Mouse (Mus musculus): ENCODE data around the gene Btn2a2. TPM values are rescaled to one million over a fixed set of nuclear protein-coding genes. Genes with fewer than 3 reads are reported as not detected.

Btn2a2 gene
- polyA plus RNA-seq, 1 experiment from 2014 or later = 0.87 TPM

DNA sequence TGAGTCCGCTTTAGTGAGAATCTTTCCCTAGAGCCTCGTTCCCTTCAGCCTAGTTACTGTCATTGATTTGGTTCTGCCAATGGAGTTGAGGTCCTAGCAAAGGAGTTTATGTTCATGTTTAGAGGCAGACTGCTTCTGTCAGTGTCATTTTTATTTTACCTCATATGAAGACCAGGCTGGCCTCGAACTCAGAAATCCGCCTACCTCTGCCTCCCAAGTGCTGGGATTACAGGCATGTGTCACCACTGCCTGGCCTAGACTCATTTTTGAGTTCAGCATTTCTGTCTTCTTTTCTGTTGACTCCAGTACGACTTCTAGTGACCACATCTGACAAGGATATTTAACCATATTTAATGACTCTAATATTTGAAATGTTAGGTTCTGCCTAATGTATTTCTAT, 26.6 kb upstream of the Btn2a2 start:
- peaks cover 5% of the 10 kb centered on the region; the same call in 1 of the 2 replicates for H3K4me1 ChIP-seq (ENCODE audit: control insufficient read depth, insufficient read depth, low read length)
- ATAC-seq (ENCODE audit: low FRiP score, low TSS enrichment) = no peak
- WGBS = 80% methylated on average over 5 of the region's 5 CpGs

GRCm38 (mm10) chr13:23513517-23513916, 24.9 kb upstream of the Btn2a2 start:
- H3K4me3 ChIP-seq (ENCODE audit: low read length) = no peak overlapping the region
- WGBS = 82% methylated on average over 1 of the region's 1 CpGs
- no peak for ATAC-seq (ENCODE audit: low FRiP score, low TSS enrichment)

More for the DNA sequence above, 26.6 kb upstream of the Btn2a2 start:
- Histone ChIP-seq H3K9ac (ENCODE audit: low read depth, low read length) (no peak overlapping the region), H3K27ac (ENCODE audit: low read depth, low read length) (no peak overlapping the region), H3K4me2 (replicated peaks; ENCODE audit: low read depth, low read length) (no peak overlapping the region), H3K9me3 (ENCODE audit: control insufficient read depth, low read length) (no peaks in the 10 kb centered on the region), H3K27me3 (ENCODE audit: control insufficient read depth, insufficient read depth, low read length) (no peaks in the 10 kb centered on the region), H3K4me3 (ENCODE audit: low read length) (no peak overlapping the region), H3K36me3 (ENCODE audit: control insufficient read depth, insufficient read depth, low read length) (no peaks in the 10 kb centered on the region)

DNA sequence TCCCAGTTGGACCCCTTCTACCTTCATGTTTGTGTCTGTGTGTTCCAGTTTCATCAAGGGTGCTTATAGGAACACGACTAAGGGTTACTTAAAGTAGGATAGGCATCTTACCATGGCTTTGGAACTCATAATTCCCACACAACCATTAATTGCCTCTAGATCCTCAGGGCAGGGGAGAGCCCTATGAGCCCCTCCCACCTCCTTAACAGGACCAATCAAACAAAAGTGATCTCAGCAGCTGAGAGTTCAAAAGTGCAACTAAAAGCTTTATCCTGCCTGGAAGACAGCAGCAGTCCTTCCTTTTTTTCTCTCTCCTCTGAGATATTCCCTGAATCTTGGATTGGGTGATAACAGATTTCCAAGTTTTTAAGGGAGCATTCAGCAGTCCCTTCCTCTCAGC, 21.5 kb upstream of the Btn2a2 start:
- Histone ChIP-seq H3K27ac (ENCODE audit: low read depth, low read length) (no peak overlapping the region), H3K4me2 (replicated peaks; ENCODE audit: low read depth, low read length) (no peak overlapping the region)

More at GRCm38 (mm10) chr13:23513517-23513916, 24.9 kb upstream of the Btn2a2 start:
- no peaks in the 10 kb centered on the region for H3K27me3 ChIP-seq (ENCODE audit: control insufficient read depth, insufficient read depth, low read length)
- no peak overlapping the region for H3K27ac ChIP-seq (ENCODE audit: low read depth, low read length)
- no peak overlapping the region for H3K4me2 ChIP-seq (replicated peaks; ENCODE audit: low read depth, low read length)
- no peaks in the 10 kb centered on the region for H3K9me3 ChIP-seq (ENCODE audit: control insufficient read depth, low read length)
- no peaks in the 10 kb centered on the region for H3K36me3 ChIP-seq (ENCODE audit: control insufficient read depth, insufficient read depth, low read length)
- H3K4me1 ChIP-seq (ENCODE audit: control insufficient read depth, insufficient read depth, low read length) = peaks cover 7% of the 10 kb centered on the region; the same call in 1 of the 2 replicates
- H3K9ac ChIP-seq (ENCODE audit: low read depth, low read length) = no peak overlapping the region

GRCm38 (mm10) chr13:23506819-23507515, 18.3 kb upstream of the Btn2a2 start:
- Histone ChIP-seq H3K9ac (ENCODE audit: low read depth, low read length) (no peak overlapping the region), H3K27me3 (ENCODE audit: control insufficient read depth, insufficient read depth, low read length) (no peaks in the 10 kb centered on the region), H3K4me1 (ENCODE audit: control insufficient read depth, insufficient read depth, low read length) (peaks cover 18% of the 10 kb centered on the region), H3K27ac (ENCODE audit: low read depth, low read length) (no peak overlapping the region), H3K4me2 (replicated peaks; ENCODE audit: low read depth, low read length) (peak overlapping the region; percentile 21), H3K4me3 (ENCODE audit: low read length) (peak overlapping the region; percentile 14; the same call in 1 of the 2 replicates), H3K9me3 (ENCODE audit: control insufficient read depth, low read length) (no peaks in the 10 kb centered on the region), H3K36me3 (ENCODE audit: control insufficient read depth, insufficient read depth, low read length) (no peaks in the 10 kb centered on the region)
- 18% methylated on average over 14 of the region's 14 CpGs for WGBS
- peak; percentile 50; the same call in 1 of the 2 replicates for ATAC-seq (ENCODE audit: low FRiP score, low TSS enrichment)

More for the DNA sequence above, 21.5 kb upstream of the Btn2a2 start:
- Histone ChIP-seq H3K36me3 (ENCODE audit: control insufficient read depth, insufficient read depth, low read length) (no peaks in the 10 kb centered on the region), H3K9me3 (ENCODE audit: control insufficient read depth, low read length) (no peaks in the 10 kb centered on the region), H3K4me1 (ENCODE audit: control insufficient read depth, insufficient read depth, low read length) (peaks cover 14% of the 10 kb centered on the region), H3K27me3 (ENCODE audit: control insufficient read depth, insufficient read depth, low read length) (no peaks in the 10 kb centered on the region), H3K4me3 (ENCODE audit: low read length) (no peak overlapping the region), H3K9ac (ENCODE audit: low read depth, low read length) (no peak overlapping the region)
- no peak for ATAC-seq (ENCODE audit: low FRiP score, low TSS enrichment)
- WGBS = 22% methylated on average over 1 of the region's 1 CpGs

DNA sequence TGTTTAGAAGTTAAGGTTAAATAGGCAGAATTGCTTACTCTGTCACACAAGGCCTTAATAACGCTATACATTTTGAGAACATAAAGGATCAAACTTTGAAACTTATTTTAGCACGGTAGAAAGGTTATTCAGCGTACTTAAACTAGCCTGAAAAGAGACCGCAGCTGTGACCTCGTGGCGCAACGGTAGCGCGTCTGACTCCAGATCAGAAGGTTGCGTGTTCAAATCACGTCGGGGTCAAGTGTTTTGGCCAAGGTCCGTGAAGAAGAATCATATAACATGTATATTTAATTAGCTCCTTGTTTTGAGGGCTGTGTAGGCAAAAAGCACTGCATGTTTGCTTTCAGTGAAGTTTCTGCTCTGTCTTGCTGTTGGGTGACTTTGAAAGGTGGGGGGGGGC, 17.7 kb upstream of the Btn2a2 start:
- Histone ChIP-seq H3K9me3 (ENCODE audit: control insufficient read depth, low read length) (no peaks in the 10 kb centered on the region), H3K9ac (ENCODE audit: low read depth, low read length) (no peak overlapping the region), H3K27ac (ENCODE audit: low read depth, low read length) (no peak overlapping the region), H3K4me1 (ENCODE audit: control insufficient read depth, insufficient read depth, low read length) (peaks cover 23% of the 10 kb centered on the region), H3K4me2 (replicated peaks; ENCODE audit: low read depth, low read length) (peak overlapping the region; percentile 52), H3K27me3 (ENCODE audit: control insufficient read depth, insufficient read depth, low read length) (no peaks in the 10 kb centered on the region), H3K4me3 (ENCODE audit: low read length) (peak overlapping the region; percentile 31), H3K36me3 (ENCODE audit: control insufficient read depth, insufficient read depth, low read length) (no peaks in the 10 kb centered on the region)
- no peak for ATAC-seq (ENCODE audit: low FRiP score, low TSS enrichment)
- WGBS = 6% methylated on average over 13 of the region's 13 CpGs

DNA sequence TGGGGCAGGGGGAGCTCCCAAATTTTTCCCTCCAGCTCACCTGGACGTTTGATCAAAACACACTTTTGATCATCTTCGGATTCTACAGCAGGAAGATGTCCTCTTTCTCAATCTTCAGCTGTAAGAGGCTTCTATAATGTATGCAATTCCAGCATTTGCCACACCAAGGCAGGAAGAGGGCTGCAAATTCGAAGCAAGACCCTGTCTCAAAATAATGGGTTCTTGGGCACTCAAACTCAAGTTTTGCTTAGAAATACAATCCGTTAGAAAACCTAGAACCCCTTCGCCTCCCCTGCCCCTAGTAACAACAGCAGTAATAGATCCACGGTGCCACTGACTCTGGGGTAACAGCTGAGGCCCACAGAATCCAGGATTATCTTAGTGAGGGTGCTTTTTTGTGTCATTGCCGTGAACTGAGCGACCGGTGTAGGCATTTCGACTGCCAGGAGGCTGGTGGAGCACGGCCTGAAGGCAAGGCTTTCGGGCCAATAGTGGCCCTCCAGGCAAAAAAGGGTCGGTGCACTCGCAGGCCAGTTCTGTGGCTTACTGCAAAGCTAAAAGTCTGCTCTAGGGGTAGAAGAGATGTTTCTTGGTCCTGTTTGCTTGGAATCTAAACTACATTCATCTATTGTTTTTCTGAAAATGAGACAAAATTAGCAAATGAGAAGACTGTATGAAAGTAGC, 17.1 kb upstream of the Btn2a2 start:
- H3K4me2 ChIP-seq (replicated peaks; ENCODE audit: low read depth, low read length) = peak overlapping the region; percentile 52
- WGBS = 7% methylated on average over 14 of the region's 14 CpGs
- H3K27ac ChIP-seq (ENCODE audit: low read depth, low read length) = 0 out of 2 replicates have a peak overlapping the region, but pooled peaks have one; percentile 8
- no peaks in the 10 kb centered on the region for H3K9me3 ChIP-seq (ENCODE audit: control insufficient read depth, low read length)
- 0 out of 2 replicates have a peak, but pooled peaks have one; percentile 28 for ATAC-seq (ENCODE audit: low FRiP score, low TSS enrichment)
- peak overlapping the region; percentile 31 for H3K4me3 ChIP-seq (ENCODE audit: low read length)
- no peaks in the 10 kb centered on the region for H3K27me3 ChIP-seq (ENCODE audit: control insufficient read depth, insufficient read depth, low read length)
- H3K4me1 ChIP-seq (ENCODE audit: control insufficient read depth, insufficient read depth, low read length) = peaks cover 23% of the 10 kb centered on the region
- H3K36me3 ChIP-seq (ENCODE audit: control insufficient read depth, insufficient read depth, low read length) = no peaks in the 10 kb centered on the region
- H3K9ac ChIP-seq (ENCODE audit: low read depth, low read length) = peak overlapping the region; percentile 38; the same call in 1 of the 2 replicates

GRCm38 (mm10) chr13:23503797-23504196, 15.1 kb upstream of the Btn2a2 start:
- 1% methylated on average over 9 of the region's 9 CpGs for WGBS
- Histone ChIP-seq H3K27ac (ENCODE audit: low read depth, low read length) (no peak overlapping the region), H3K4me2 (replicated peaks; ENCODE audit: low read depth, low read length) (peak overlapping the region; percentile 24; the same call in 1 of the 2 replicates), H3K9me3 (ENCODE audit: control insufficient read depth, low read length) (no peaks in the 10 kb centered on the region), H3K36me3 (ENCODE audit: control insufficient read depth, insufficient read depth, low read length) (no peaks in the 10 kb centered on the region), H3K4me1 (ENCODE audit: control insufficient read depth, insufficient read depth, low read length) (peaks cover 19% of the 10 kb centered on the region), H3K4me3 (ENCODE audit: low read length) (no peak overlapping the region), H3K9ac (ENCODE audit: low read depth, low read length) (no peak overlapping the region), H3K27me3 (ENCODE audit: control insufficient read depth, insufficient read depth, low read length) (no peaks in the 10 kb centered on the region)
- no peak for ATAC-seq (ENCODE audit: low FRiP score, low TSS enrichment)

DNA sequence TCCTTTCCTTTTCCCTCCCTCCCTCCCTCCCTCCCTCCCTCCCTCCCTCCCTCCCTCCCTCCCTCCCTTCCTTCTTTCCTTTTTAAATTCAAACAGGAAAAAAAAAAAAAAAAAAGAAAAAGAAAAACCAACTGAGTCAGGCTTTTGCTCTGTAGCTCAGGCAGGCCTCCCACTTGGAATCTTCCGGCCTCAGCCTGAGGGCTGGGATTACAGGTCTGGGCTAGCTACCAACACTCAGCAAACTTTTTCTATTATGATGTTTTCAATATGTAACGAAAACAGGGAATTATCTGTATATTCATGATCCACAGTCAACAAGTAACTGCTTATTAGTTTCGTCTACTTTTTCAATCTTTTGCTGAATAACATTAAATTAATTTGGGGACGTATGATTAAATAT, 14.3 kb upstream of the Btn2a2 start:
- Histone ChIP-seq H3K36me3 (ENCODE audit: control insufficient read depth, insufficient read depth, low read length) (no peaks in the 10 kb centered on the region), H3K4me3 (ENCODE audit: low read length) (no peak overlapping the region), H3K27me3 (ENCODE audit: control insufficient read depth, insufficient read depth, low read length) (no peaks in the 10 kb centered on the region), H3K9me3 (ENCODE audit: control insufficient read depth, low read length) (no peaks in the 10 kb centered on the region), H3K4me1 (ENCODE audit: control insufficient read depth, insufficient read depth, low read length) (peaks cover 22% of the 10 kb centered on the region), H3K4me2 (replicated peaks; ENCODE audit: low read depth, low read length) (no peak overlapping the region), H3K27ac (ENCODE audit: low read depth, low read length) (no peak overlapping the region), H3K9ac (ENCODE audit: low read depth, low read length) (no peak overlapping the region)
- ATAC-seq (ENCODE audit: low FRiP score, low TSS enrichment) = no peak
- 42% methylated on average over 4 of the region's 4 CpGs for WGBS

GRCm38 (mm10) chr13:23502031-23502567, 13.4 kb upstream of the Btn2a2 start:
- Histone ChIP-seq H3K4me1 (ENCODE audit: control insufficient read depth, insufficient read depth, low read length) (peaks cover 25% of the 10 kb centered on the region), H3K27me3 (ENCODE audit: control insufficient read depth, insufficient read depth, low read length) (no peaks in the 10 kb centered on the region), H3K4me3 (ENCODE audit: low read length) (peak overlapping the region; percentile 28; the same call in 1 of the 2 replicates), H3K36me3 (ENCODE audit: control insufficient read depth, insufficient read depth, low read length) (no peaks in the 10 kb centered on the region), H3K27ac (ENCODE audit: low read depth, low read length) (no peak overlapping the region), H3K9me3 (ENCODE audit: control insufficient read depth, low read length) (no peaks in the 10 kb centered on the region), H3K9ac (ENCODE audit: low read depth, low read length) (no peak overlapping the region), H3K4me2 (replicated peaks; ENCODE audit: low read depth, low read length) (peak overlapping the region; percentile 34)
- ATAC-seq (ENCODE audit: low FRiP score, low TSS enrichment) = no peak
- 31% methylated on average over 9 of the region's 9 CpGs for WGBS
